Mouse (Mus musculus) cerebellum, adult 11-12 months (tissue): ENCODE measurements at regions not wholly inside any gene's neighbourhood (a gene's known extent, or its start where the extent isn't known, plus 50 kb on each side); places are given as distances from the start of the nearest gene placed in this dataset.

ENCODE experiments used
- DNase-seq: peaks from one replicate; pipeline ENCODE4 v3.0.0; 2022

GRCm38 (mm10) chr11:85966207-85966606 is 80.0 kb downstream of the Tbx4 start:
- no peak for DNase-seq

GRCm38 (mm10) chr11:85970287-85970686 is 84.1 kb downstream of the Tbx4 start:
- no peak for DNase-seq

GRCm38 (mm10) chr11:85972385-85972784 is 86.2 kb downstream of the Tbx4 start:
- peak; percentile 11 for DNase-seq

GRCm38 (mm10) chr11:85973736-85974135 is 87.5 kb downstream of the Tbx4 start:
- DNase-seq: no peak

- no peak for DNase-seq
Observed at GRCm38 (mm10) chr11:85976693-85977434, 90.6 kb downstream of the Tbx4 start.

GRCm38 (mm10) chr11:85980388-85980787 is 94.2 kb downstream of the Tbx4 start:
- DNase-seq: no peak

- no peak for DNase-seq
Observed at GRCm38 (mm10) chr11:85981561-85981960, 95.3 kb downstream of the Tbx4 start.

- no peak for DNase-seq
Observed at GRCm38 (mm10) chr11:85986338-85986737, 100.1 kb downstream of the Tbx4 start.

GRCm38 (mm10) chr11:85987181-85987580 is 101.0 kb downstream of the Tbx4 start:
- DNase-seq: no peak

GRCm38 (mm10) chr11:85989536-85989935 is 103.3 kb downstream of the Tbx4 start:
- DNase-seq: no peak

GRCm38 (mm10) chr11:85989940-85990493 is 103.8 kb downstream of the Tbx4 start:
- no peak for DNase-seq

GRCm38 (mm10) chr11:85995318-85996095 is 109.3 kb downstream of the Tbx4 start:
- DNase-seq: no peak

GRCm38 (mm10) chr11:85996686-85997085 is 110.5 kb downstream of the Tbx4 start:
- DNase-seq: no peak

GRCm38 (mm10) chr11:86003341-86003740 is 117.1 kb downstream of the Tbx4 start:
- DNase-seq: no peak

- no peak for DNase-seq
Observed at GRCm38 (mm10) chr11:86005284-86005683, 119.1 kb downstream of the Tbx4 start.

GRCm38 (mm10) chr11:86005899-86006445 is 119.8 kb downstream of the Tbx4 start:
- DNase-seq: no peak

GRCm38 (mm10) chr11:86006859-86007258 is 120.6 kb downstream of the Tbx4 start:
- DNase-seq: no peak
